Mouse (Mus musculus): ENCODE measurements around the gene Clic4.

Gene Clic4

GRCm38 (mm10) chr4:135256536-135257450 lies 15.8 kb downstream of the Clic4 start:
- DNase-seq: no peak

- no peak for DNase-seq
Measured at GRCm38 (mm10) chr4:135254770-135255169, 17.8 kb downstream of the Clic4 start.

GRCm38 (mm10) chr4:135254321-135254720 lies 18.3 kb downstream of the Clic4 start:
- no peak for DNase-seq

GRCm38 (mm10) chr4:135253239-135254039 lies 19.2 kb downstream of the Clic4 start:
- no peak for DNase-seq

- DNase-seq: no peak
Measured at GRCm38 (mm10) chr4:135251801-135252200, 20.8 kb downstream of the Clic4 start.

- DNase-seq: no peak
Measured at GRCm38 (mm10) chr4:135248250-135249018, 24.2 kb downstream of the Clic4 start.

GRCm38 (mm10) chr4:135246866-135247756 lies 25.5 kb downstream of the Clic4 start:
- no peak for DNase-seq

GRCm38 (mm10) chr4:135246444-135246843 lies 26.2 kb downstream of the Clic4 start:
- no peak for DNase-seq

GRCm38 (mm10) chr4:135245841-135246240 lies 26.8 kb downstream of the Clic4 start:
- DNase-seq: no peak

GRCm38 (mm10) chr4:135244335-135244734 lies 28.3 kb downstream of the Clic4 start:
- DNase-seq: peak; percentile 76 to 77

- DNase-seq: no peak
Measured at GRCm38 (mm10) chr4:135242913-135243541, 29.6 kb downstream of the Clic4 start.

- DNase-seq: no peak
Measured at GRCm38 (mm10) chr4:135242383-135242782, 30.2 kb downstream of the Clic4 start.

GRCm38 (mm10) chr4:135241669-135242068 lies 30.9 kb downstream of the Clic4 start:
- DNase-seq: no peak

- DNase-seq: no peak
Measured at GRCm38 (mm10) chr4:135241106-135241505, 31.5 kb downstream of the Clic4 start.

GRCm38 (mm10) chr4:135240329-135240728 lies 32.3 kb downstream of the Clic4 start:
- DNase-seq: peak; percentile 57

- no peak for DNase-seq
Measured at GRCm38 (mm10) chr4:135238706-135239510, 33.7 kb downstream of the Clic4 start.

GRCm38 (mm10) chr4:135236658-135237057 lies 36.0 kb downstream of the Clic4 start:
- no peak for DNase-seq

GRCm38 (mm10) chr4:135235546-135235945 lies 37.1 kb downstream of the Clic4 start:
- DNase-seq: no peak

- DNase-seq: no peak
Measured at GRCm38 (mm10) chr4:135232563-135232962, 40.1 kb downstream of the Clic4 start.

GRCm38 (mm10) chr4:135231543-135231942 lies 41.1 kb downstream of the Clic4 start:
- no peak for DNase-seq

- no peak for DNase-seq
Measured at GRCm38 (mm10) chr4:135231136-135231535, 41.5 kb downstream of the Clic4 start.
